Mouse (Mus musculus): ENCODE measurements around the gene Tmem243. TPM values are rescaled to one million over a fixed set of nuclear protein-coding genes. Genes with fewer than 3 reads are reported as not detected.

Tmem243 gene
- polyA plus RNA-seq, 1 experiment from 2014 or later = 15.7 TPM

Other genes starting within 250 kb of the Tmem243 start
- gene Abcb4, start 207.0 kb upstream of the Tmem243 start, polyA plus RNA-seq (2014; fragmentation: Nextera tagmentation; extraction: Ambion mirVana) = 0.85 and 0.96 TPM in 2 replicates
- gene Crot, start 103.3 kb upstream of the Tmem243 start, polyA plus RNA-seq (2014; fragmentation: Nextera tagmentation; extraction: Ambion mirVana) = 23.7 and 27.5 TPM in 2 replicates
- gene Dmtf1, start 61.1 kb downstream of the Tmem243 start, polyA plus RNA-seq (2014; fragmentation: Nextera tagmentation; extraction: Ambion mirVana) = 68.6 and 77.9 TPM in 2 replicates
- gene 9330182L06Rik, start 165.4 kb downstream of the Tmem243 start, polyA plus RNA-seq (2014; fragmentation: Nextera tagmentation; extraction: Ambion mirVana) = 38.8 and 44.2 TPM in 2 replicates

Measured in neural tube, embryonic 14.5 days (tissue).